Mouse (Mus musculus) hindbrain, embryonic 13.5 days (tissue): ENCODE measurements around the gene Litaf. TPM values are rescaled to one million over a fixed set of nuclear protein-coding genes. Genes with fewer than 3 reads are reported as not detected.

Experiments
- ATAC-seq: fragments of 200-750 bp; cut with Nextera tagmentation; 2 replicates; pipeline ENCODE4 v1.8.0; 2017; ENCODE audit warnings: moderate TSS enrichment; ENCODE audit not compliant: low FRiP score
- H3K27ac ChIP-seq: fragments of 300-500 bp; sonication (generic); 2 replicates; pipeline ENCODE4 v1.5.1; 2015; ENCODE audit warnings: inconsistent platforms, mild to moderate bottlenecking, moderate library complexity
- H3K27me3 ChIP-seq: fragments of 300-500 bp; sonication (generic); 2 replicates; pipeline ENCODE4 v1.6.1; 2015; ENCODE audit warnings: mild to moderate bottlenecking, inconsistent platforms
- H3K36me3 ChIP-seq: fragments of 300-500 bp; sonication (generic); 2 replicates; pipeline ENCODE4 v1.6.1; 2015; ENCODE audit warnings: mild to moderate bottlenecking, inconsistent platforms
- H3K4me1 ChIP-seq: fragments of 300-500 bp; sonication (generic); replicated peaks from 2 replicates; pipeline ENCODE4 v1.6.1; 2015; ENCODE audit warnings: inconsistent platforms
- H3K4me2 ChIP-seq: fragments of 300-500 bp; sonication (generic); 2 replicates; pipeline ENCODE4 v1.6.1; 2015; ENCODE audit warnings: inconsistent platforms, mild to moderate bottlenecking, moderate library complexity
- H3K4me3 ChIP-seq: fragments of 300-500 bp; sonication (generic); 2 replicates; pipeline ENCODE4 v1.5.1; 2015; ENCODE audit warnings: mild to moderate bottlenecking, inconsistent platforms
- H3K9ac ChIP-seq: fragments of 300-500 bp; sonication (generic); 2 replicates; pipeline ENCODE4 v1.6.1; 2015; ENCODE audit warnings: mild to moderate bottlenecking, inconsistent platforms
- H3K9me3 ChIP-seq: fragments of 300-500 bp; sonication (generic); 2 replicates; pipeline ENCODE4 v1.6.1; 2016; ENCODE audit warnings: inconsistent platforms
- WGBS: fragments of 180-500 bp; shearing (Covaris S2); methylation state at CpG from one replicate; pipeline ENCODE4 v1.1.7; 2015; 5-methylcytosine and 5-hydroxymethylcytosine counted together
- polyA plus RNA-seq: library from polyadenylated mRNA; unstranded; fragments of >200 nt; fragmentation: Nextera tagmentation; extraction: Ambion mirVana; gene quantifications from 2 replicates; pipeline ENCODE4 v1.2.1, GENCODE M21; 2015

The Litaf gene
- polyA plus RNA-seq, 1 experiment from 2014 or later = 36.4 TPM

GRCm38 (mm10) chr16:10939932-10940331, 126.0 kb downstream of the Litaf start:
- Histone ChIP-seq H3K27me3 (no peaks in the 10 kb centered on the region), H3K4me2 (no peak overlapping the region), H3K9ac (no peak overlapping the region), H3K4me3 (no peak overlapping the region), H3K9me3 (no peaks in the 10 kb centered on the region), H3K27ac (no peak overlapping the region), H3K36me3 (no peaks in the 10 kb centered on the region), H3K4me1 (no peaks in the 10 kb centered on the region)
- 94% methylated on average over 4 of the region's 4 CpGs for WGBS
- no peak for ATAC-seq

GRCm38 (mm10) chr16:10937497-10937896, 128.5 kb downstream of the Litaf start:
- Histone ChIP-seq H3K36me3 (no peaks in the 10 kb centered on the region), H3K27ac (no peak overlapping the region), H3K4me1 (no peaks in the 10 kb centered on the region)

GRCm38 (mm10) chr16:10936700-10937319, 129.1 kb downstream of the Litaf start:
- WGBS = 20% methylated on average over 5 of the region's 5 CpGs
- no peak overlapping the region for H3K4me2 ChIP-seq
- H3K27me3 ChIP-seq = no peaks in the 10 kb centered on the region
- no peaks in the 10 kb centered on the region for H3K4me1 ChIP-seq
- H3K27ac ChIP-seq = no peak overlapping the region
- H3K9me3 ChIP-seq = no peaks in the 10 kb centered on the region
- no peak for ATAC-seq
- no peak overlapping the region for H3K4me3 ChIP-seq
- no peaks in the 10 kb centered on the region for H3K36me3 ChIP-seq
- no peak overlapping the region for H3K9ac ChIP-seq

More at GRCm38 (mm10) chr16:10937497-10937896, 128.5 kb downstream of the Litaf start:
- ATAC-seq = no peak
- Histone ChIP-seq H3K9me3 (no peaks in the 10 kb centered on the region), H3K4me2 (no peak overlapping the region), H3K9ac (no peak overlapping the region), H3K4me3 (no peak overlapping the region), H3K27me3 (no peaks in the 10 kb centered on the region)
- 77% methylated on average over 11 of the region's 11 CpGs for WGBS

- Histone ChIP-seq H3K27ac (no peak overlapping the region), H3K27me3 (no peaks in the 10 kb centered on the region), H3K36me3 (no peaks in the 10 kb centered on the region), H3K4me2 (no peak overlapping the region), H3K9ac (no peak overlapping the region), H3K4me3 (no peak overlapping the region), H3K9me3 (0 out of 2 replicates have a peak, but pooled peaks cover 2% of the 10 kb centered on the region), H3K4me1 (no peaks in the 10 kb centered on the region)
- 100% methylated on average over 1 of the region's 1 CpGs for WGBS
- no peak for ATAC-seq
These were observed 131.9 kb downstream of the Litaf start for GRCm38 (mm10) chr16:10934047-10934446.

GRCm38 (mm10) chr16:10933372-10933771, 132.6 kb downstream of the Litaf start:
- WGBS = 88% methylated on average over 3 of the region's 3 CpGs
- Histone ChIP-seq H3K4me2 (no peak overlapping the region), H3K4me1 (no peaks in the 10 kb centered on the region), H3K4me3 (no peak overlapping the region), H3K27me3 (no peaks in the 10 kb centered on the region), H3K9ac (no peak overlapping the region), H3K27ac (no peak overlapping the region), H3K9me3 (0 out of 2 replicates have a peak, but pooled peaks cover 2% of the 10 kb centered on the region), H3K36me3 (no peaks in the 10 kb centered on the region)
- ATAC-seq = no peak

GRCm38 (mm10) chr16:10927026-10927425, 138.9 kb downstream of the Litaf start:
- Histone ChIP-seq H3K27ac (no peak overlapping the region), H3K36me3 (no peaks in the 10 kb centered on the region), H3K27me3 (no peaks in the 10 kb centered on the region), H3K9me3 (0 out of 2 replicates have a peak, but pooled peaks cover 2% of the 10 kb centered on the region), H3K4me3 (no peak overlapping the region), H3K9ac (no peak overlapping the region), H3K4me2 (no peak overlapping the region), H3K4me1 (no peaks in the 10 kb centered on the region; the same call in 1 of the 2 replicates)
- no peak for ATAC-seq
- WGBS = 100% methylated on average over 1 of the region's 1 CpGs

GRCm38 (mm10) chr16:10925591-10926180, 140.3 kb downstream of the Litaf start:
- no peak overlapping the region for H3K27ac ChIP-seq
- ATAC-seq = no peak
- no peak overlapping the region for H3K9ac ChIP-seq

GRCm38 (mm10) chr16:10923561-10923960, 142.4 kb downstream of the Litaf start:
- no peak overlapping the region for H3K9ac ChIP-seq
- H3K27me3 ChIP-seq = no peaks in the 10 kb centered on the region
- no peak overlapping the region for H3K27ac ChIP-seq
- no peak overlapping the region for H3K4me2 ChIP-seq
- H3K36me3 ChIP-seq = no peaks in the 10 kb centered on the region
- H3K4me1 ChIP-seq = peaks cover 4% of the 10 kb centered on the region; the same call in 1 of the 2 replicates
- no peaks in the 10 kb centered on the region for H3K9me3 ChIP-seq
- no peak overlapping the region for H3K4me3 ChIP-seq
- ATAC-seq = no peak
- 69% methylated on average over 5 of the region's 5 CpGs for WGBS

More at GRCm38 (mm10) chr16:10925591-10926180, 140.3 kb downstream of the Litaf start:
- Histone ChIP-seq H3K4me3 (no peak overlapping the region), H3K36me3 (no peaks in the 10 kb centered on the region), H3K4me1 (no peaks in the 10 kb centered on the region; the same call in 1 of the 2 replicates), H3K9me3 (0 out of 2 replicates have a peak, but pooled peaks cover 2% of the 10 kb centered on the region), H3K4me2 (no peak overlapping the region), H3K27me3 (no peaks in the 10 kb centered on the region)
- WGBS = 50% methylated on average over 7 of the region's 7 CpGs

- Histone ChIP-seq H3K4me2 (no peak overlapping the region), H3K4me1 (0 out of 2 replicates have a peak, but pooled peaks cover 4% of the 10 kb centered on the region), H3K27ac (no peak overlapping the region), H3K36me3 (no peaks in the 10 kb centered on the region), H3K27me3 (no peaks in the 10 kb centered on the region), H3K9ac (no peak overlapping the region), H3K4me3 (no peak overlapping the region), H3K9me3 (no peaks in the 10 kb centered on the region)
- ATAC-seq = no peak
These were observed 146.1 kb downstream of the Litaf start for GRCm38 (mm10) chr16:10919856-10920255.

GRCm38 (mm10) chr16:10916271-10916670, 149.7 kb downstream of the Litaf start:
- Histone ChIP-seq H3K27ac (no peak overlapping the region), H3K4me2 (no peak overlapping the region), H3K4me3 (no peak overlapping the region), H3K9ac (no peak overlapping the region), H3K27me3 (no peaks in the 10 kb centered on the region), H3K4me1 (0 out of 2 replicates have a peak, but pooled peaks cover 4% of the 10 kb centered on the region), H3K9me3 (no peaks in the 10 kb centered on the region), H3K36me3 (no peaks in the 10 kb centered on the region)
- ATAC-seq = no peak
- 74% methylated on average over 3 of the region's 3 CpGs for WGBS

GRCm38 (mm10) chr16:10915066-10915465, 150.9 kb downstream of the Litaf start:
- H3K27ac ChIP-seq = no peak overlapping the region
- no peak overlapping the region for H3K4me2 ChIP-seq
- no peaks in the 10 kb centered on the region for H3K27me3 ChIP-seq
- no peaks in the 10 kb centered on the region for H3K36me3 ChIP-seq
- WGBS = over 99% methylated on average over 4 of the region's 4 CpGs
- H3K4me3 ChIP-seq = no peak overlapping the region
- H3K9ac ChIP-seq = no peak overlapping the region
- ATAC-seq = no peak
- H3K4me1 ChIP-seq = 0 out of 2 replicates have a peak, but pooled peaks cover 4% of the 10 kb centered on the region
- no peaks in the 10 kb centered on the region for H3K9me3 ChIP-seq

- H3K27ac ChIP-seq = no peak overlapping the region
- H3K4me3 ChIP-seq = no peak overlapping the region
- no peak overlapping the region for H3K4me2 ChIP-seq
- no peaks in the 10 kb centered on the region for H3K36me3 ChIP-seq
- no peak for ATAC-seq
- no peaks in the 10 kb centered on the region for H3K4me1 ChIP-seq
- H3K9ac ChIP-seq = no peak overlapping the region
- WGBS = 91% methylated on average over 2 of the region's 2 CpGs
- no peaks in the 10 kb centered on the region for H3K27me3 ChIP-seq
- H3K9me3 ChIP-seq = no peaks in the 10 kb centered on the region
These were observed 154.9 kb downstream of the Litaf start for GRCm38 (mm10) chr16:10911061-10911460.

- H3K27me3 ChIP-seq = no peaks in the 10 kb centered on the region
- no peaks in the 10 kb centered on the region for H3K9me3 ChIP-seq
- H3K4me2 ChIP-seq = no peak overlapping the region
- H3K9ac ChIP-seq = no peak overlapping the region
- H3K4me1 ChIP-seq = no peaks in the 10 kb centered on the region; the same call in 1 of the 2 replicates
- ATAC-seq = no peak
- 90% methylated on average over 7 of the region's 7 CpGs for WGBS
- H3K36me3 ChIP-seq = no peaks in the 10 kb centered on the region
- no peak overlapping the region for H3K4me3 ChIP-seq
- no peak overlapping the region for H3K27ac ChIP-seq
These were observed 155.4 kb downstream of the Litaf start for GRCm38 (mm10) chr16:10910541-10910940.
